In genomic region chr4:128804426-128805149, GRCm38 (mm10) we compare ENCODE assay signal across 7 mouse cellular contexts. TPM values are rescaled to one million over a fixed set of nuclear protein-coding genes. Genes with fewer than 3 reads are reported as not detected.
DNase-seq lines count a peak whose midpoint lies in the region; ATAC-seq and TF ChIP-seq lines count a peak whose summit lies in the region.

No protein-coding gene starts in this region.

- H3K27ac ChIP-seq in testis, adult 2 months (ENCODE audit: control insufficient read depth, insufficient read depth, low read depth, low read length) = 0 out of 2 replicates have a peak overlapping the region, but pooled peaks have one; percentile 14
- H3K27ac ChIP-seq in embryonic facial prominence, embryonic 12.5 days = peak overlapping the region; percentile 99
- peak overlapping the region; percentile 90; the same call in 1 of the 2 replicates for H3K27ac ChIP-seq in hindbrain, postnatal 0 days

- peaks cover 12% of the 10 kb centered on the region for H3K4me1 ChIP-seq in testis, adult 2 months (ENCODE audit: control insufficient read depth, insufficient read depth, low read length)
- peaks cover 43% of the 10 kb centered on the region for H3K4me1 ChIP-seq in embryonic facial prominence, embryonic 12.5 days
- peaks cover 20% of the 10 kb centered on the region for H3K4me1 ChIP-seq in hindbrain, postnatal 0 days (ENCODE audit: insufficient read depth, low read length)

- peak overlapping the region; percentile 100 for H3K9ac ChIP-seq in embryonic facial prominence, embryonic 12.5 days
- H3K9ac ChIP-seq in hindbrain, postnatal 0 days (replicated peaks; ENCODE audit: low read length) = peak overlapping the region; percentile 80

- no peaks in the 10 kb centered on the region for H3K9me3 ChIP-seq in embryonic facial prominence, embryonic 12.5 days
- no peaks in the 10 kb centered on the region for H3K9me3 ChIP-seq in hindbrain, postnatal 0 days (ENCODE audit: low read length)

- ATAC-seq in embryonic facial prominence, embryonic 12.5 days (ENCODE audit: insufficient number of reproducible peaks, insufficient read depth, low FRiP score, low TSS enrichment) = no peak
- no peak for ATAC-seq in hindbrain, postnatal 0 days
- ATAC-seq in megakaryocyte-erythroid progenitor cell, adult 5-6 weeks (replicated peaks; ENCODE audit: low FRiP score, low TSS enrichment, poor library complexity, severe bottlenecking) = 0 out of 2 replicates have a peak, but pooled peaks have one; percentile 5

- TF ChIP-seq POLR2A in testis, adult 2 months (IDR thresholded peaks at IDR 0.05; ENCODE audit: control insufficient read depth, low read depth, low read length) = no peak

- no peaks in the 10 kb centered on the region for H3K36me3 ChIP-seq in testis, adult 2 months (ENCODE audit: control insufficient read depth, insufficient read depth, low read length)
- 0 out of 2 replicates have a peak, but pooled peaks cover 11% of the 10 kb centered on the region for H3K36me3 ChIP-seq in embryonic facial prominence, embryonic 12.5 days
- H3K36me3 ChIP-seq in hindbrain, postnatal 0 days (ENCODE audit: insufficient read depth, low read length) = no peaks in the 10 kb centered on the region

- H3K27me3 ChIP-seq in testis, adult 2 months (ENCODE audit: control insufficient read depth, insufficient read depth, low read length) = no peaks in the 10 kb centered on the region; the same call in 1 of the 2 replicates
- H3K27me3 ChIP-seq in embryonic facial prominence, embryonic 12.5 days = no peaks in the 10 kb centered on the region
- no peaks in the 10 kb centered on the region for H3K27me3 ChIP-seq in hindbrain, postnatal 0 days (ENCODE audit: insufficient read depth, low read length)

- 2% methylated on average over 6 of the region's 6 CpGs for WGBS in embryonic facial prominence, embryonic 12.5 days
- WGBS in hindbrain, postnatal 0 days = 0% methylated on average over 6 of the region's 6 CpGs

- DNase-seq in testis, postnatal 10 days (ENCODE audit: low spot score) = no peak
- DNase-seq in hindbrain, postnatal 0 days (ENCODE audit: low spot score) = no peak
- no peak for DNase-seq in right cerebral cortex, adult 2 months (ENCODE audit: low spot score in 2 of 2)
- no peak for DNase-seq in urinary bladder, postnatal 10 days (ENCODE audit: low spot score)

- peak overlapping the region; percentile 11 for H3K4me3 ChIP-seq in testis, adult 2 months (ENCODE audit: control insufficient read depth, low read depth, low read length)
- H3K4me3 ChIP-seq in embryonic facial prominence, embryonic 12.5 days = peak overlapping the region; percentile 83
- H3K4me3 ChIP-seq in hindbrain, postnatal 0 days (ENCODE audit: low read length) = peak overlapping the region; percentile 72

- H3K4me2 ChIP-seq in embryonic facial prominence, embryonic 12.5 days (replicated peaks) = peak overlapping the region; percentile 98
- peak overlapping the region; percentile 95 for H3K4me2 ChIP-seq in hindbrain, postnatal 0 days (ENCODE audit: low read depth, low read length)

- no peak for TF ChIP-seq CTCF in testis, adult 2 months (IDR thresholded peaks at IDR 0.05; ENCODE audit: control insufficient read depth, insufficient read depth, insufficient replicate concordance, low read depth, low read length)
- no peak for TF ChIP-seq CTCF in hindbrain, postnatal 0 days (IDR thresholded peaks at IDR 0.05; ENCODE audit: low read depth)

RNA-seq across cellular contexts. Expression of gene Zfp362, which starts 1.3 kb away (rescaled TPM):
- polyA plus RNA-seq in testis, adult 2 months (2012; rRNA removed) = 16.0 and 16.5 TPM in 2 replicates
- polyA plus RNA-seq in embryonic facial prominence, embryonic 12.5 days (2016; fragmentation: Nextera tagmentation; extraction: Ambion mirVana) = 52.3 and 55.7 TPM in 2 replicates
- total RNA-seq in hindbrain, postnatal 0 days (2014; rRNA removed) = 25.6 and 35.7 TPM in 2 replicates
- 23.3 and 24.9 TPM in 2 replicates for polyA plus RNA-seq in hindbrain, postnatal 0 days (2015; fragmentation: Nextera tagmentation; extraction: Ambion mirVana)
- 28.5 and 38.2 TPM in 2 replicates for total RNA-seq in megakaryocyte-erythroid progenitor cell, adult 5-6 weeks (2014; fragmentation: Nextera tagmentation)
- total RNA-seq in megakaryocyte-erythroid progenitor cell, adult 5-6 weeks (2017) = 2.8 and 7.4 TPM in 2 replicates

RNA-seq across cellular contexts. Expression of gene A3galt2, which starts 49.4 kb away (rescaled TPM):
- polyA plus RNA-seq in testis, adult 2 months (2012; rRNA removed) = 0.06 and 0.07 TPM in 2 replicates
- 0.18 and 0.19 TPM in 2 replicates for polyA plus RNA-seq in embryonic facial prominence, embryonic 12.5 days (2016; fragmentation: Nextera tagmentation; extraction: Ambion mirVana)
- total RNA-seq in hindbrain, postnatal 0 days (2014; rRNA removed) = 0.47 and 1.1 TPM in 2 replicates
- polyA plus RNA-seq in hindbrain, postnatal 0 days (2015; fragmentation: Nextera tagmentation; extraction: Ambion mirVana) = 0.10 TPM in 2 replicates
- 0.31 TPM in 1 of 2 replicates, not detected in the other for total RNA-seq in megakaryocyte-erythroid progenitor cell, adult 5-6 weeks (2014; fragmentation: Nextera tagmentation)
- not detected in 2 replicates for total RNA-seq in megakaryocyte-erythroid progenitor cell, adult 5-6 weeks (2017)

Comparison
In these comparisons a context has a peak if more than half of its experiments do, and no peak if none do; other contexts are left out.
1. H3K27ac ChIP-seq: peak in every context shown above with its lines; median percentile 99 in embryonic facial prominence, embryonic 12.5 days; 90 in hindbrain, postnatal 0 days; 14 in testis, adult 2 months.
2. H3K4me3 ChIP-seq: peak in every context shown above with its lines; median percentile 83 in embryonic facial prominence, embryonic 12.5 days; 72 in hindbrain, postnatal 0 days; 11 in testis, adult 2 months.